Mouse (Mus musculus) intestine, postnatal 0 days (tissue): Measurements from ENCODE around the gene Fam57b. TPM values are rescaled to one million over a fixed set of nuclear protein-coding genes. Genes with fewer than 3 reads are reported as not detected.

Experiments used
- ATAC-seq: fragments of 200-750 bp; cut with Nextera tagmentation; 2 replicates; pipeline ENCODE4 v1.8.0; 2017; ENCODE audit warnings: mild to moderate bottlenecking, moderate TSS enrichment, moderate library complexity
- H3K27ac ChIP-seq: fragments of 300-500 bp; sonication (generic); 2 replicates; pipeline ENCODE4 v1.5.1; 2014; ENCODE audit warnings: mild to moderate bottlenecking, low read depth, low read length, moderate library complexity
- H3K27me3 ChIP-seq: fragments of 300-500 bp; sonication (generic); replicated peaks from 2 replicates; pipeline ENCODE4 v1.6.1; 2014; ENCODE audit warnings: low read length, mixed read lengths; ENCODE audit not compliant: control insufficient read depth, insufficient read depth
- H3K36me3 ChIP-seq: fragments of 300-500 bp; sonication (generic); 2 replicates; pipeline ENCODE4 v1.6.1; 2014; ENCODE audit warnings: mild to moderate bottlenecking, moderate library complexity; ENCODE audit not compliant: control insufficient read depth, insufficient read depth
- H3K4me1 ChIP-seq: fragments of 300-500 bp; sonication (generic); replicated peaks from 2 replicates; pipeline ENCODE4 v1.6.1; 2014; ENCODE audit warnings: antibody characterized with exemption, low read length, mixed read lengths; ENCODE audit not compliant: control insufficient read depth, insufficient read depth
- H3K4me2 ChIP-seq: fragments of 300-500 bp; sonication (generic); replicated peaks from 2 replicates; pipeline ENCODE4 v1.6.1; 2014; ENCODE audit warnings: low read depth, mild to moderate bottlenecking, moderate library complexity
- H3K4me3 ChIP-seq: fragments of 300-500 bp; sonication (generic); 2 replicates; pipeline ENCODE4 v1.5.1; 2014; ENCODE audit warnings: low read depth, low read length
- H3K9ac ChIP-seq: fragments of 300-500 bp; sonication (generic); 2 replicates; pipeline ENCODE4 v1.6.1; 2014; ENCODE audit warnings: mild to moderate bottlenecking, low read depth, low read length
- H3K9me3 ChIP-seq: fragments of 300-500 bp; sonication (generic); 2 replicates; pipeline ENCODE4 v1.6.1; 2016; ENCODE audit warnings: mixed run types; ENCODE audit not compliant: control insufficient read depth
- CTCF ChIP-seq: sonication (generic); IDR thresholded peaks from 2 replicates; pipeline ENCODE4 v1.5.1; 2016; ENCODE audit warnings: low read depth, mild to moderate bottlenecking, control low read depth, antibody characterized with exemption, moderate library complexity
- WGBS: fragments of 180-500 bp; shearing (Covaris S2); extraction: QIAGEN DNeasy Blood & Tissue Kit; methylation state at CpG from one replicate; pipeline ENCODE4 v1.1.7; 2014; 5-methylcytosine and 5-hydroxymethylcytosine counted together
- polyA plus RNA-seq: library from polyadenylated mRNA; unstranded; fragments of >200 nt; fragmentation: Nextera tagmentation; extraction: Ambion mirVana; gene quantifications from 2 replicates; pipeline ENCODE4 v1.2.1, GENCODE M21; 2015

Fam57b gene
- polyA plus RNA-seq, 1 experiment from 2014 or later = 1.2 TPM

DNA sequence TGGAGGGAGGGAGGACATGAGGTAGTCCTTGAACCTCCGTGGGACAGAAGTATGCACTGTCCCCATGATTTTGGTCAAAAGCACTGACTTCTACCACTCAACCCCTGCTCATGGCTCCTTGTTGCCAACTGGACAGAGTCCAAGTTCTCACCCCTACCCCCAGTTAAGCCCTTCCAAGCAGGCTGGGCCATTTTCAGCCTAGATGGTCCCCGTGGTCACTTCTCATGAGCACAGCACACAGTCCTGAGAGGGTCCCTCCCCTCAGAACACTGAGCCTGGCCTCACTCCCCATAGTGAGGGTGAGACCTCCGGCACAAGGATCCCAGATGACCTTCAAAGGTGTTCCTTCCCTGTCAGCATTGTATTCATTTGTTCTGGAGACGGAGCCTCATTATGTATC, 8.3 kb upstream of the Fam57b start:
- H3K27ac ChIP-seq = no peak overlapping the region
- H3K4me2 ChIP-seq = no peak overlapping the region
- TF ChIP-seq CTCF = no peak
- H3K9ac ChIP-seq = no peak overlapping the region
- no peaks in the 10 kb centered on the region for H3K9me3 ChIP-seq
- ATAC-seq = no peak
- H3K36me3 ChIP-seq = peaks cover 53% of the 10 kb centered on the region
- H3K4me3 ChIP-seq = no peak overlapping the region
- H3K27me3 ChIP-seq = no peaks in the 10 kb centered on the region
- 84% methylated on average over 4 of the region's 4 CpGs for WGBS
- H3K4me1 ChIP-seq = peaks cover 3% of the 10 kb centered on the region; the same call in 1 of the 2 replicates

GRCm38 (mm10) chr7:126791851-126792720, 5.4 kb upstream of the Fam57b start, which contains the start of gene Ppp4c:
Gene Ppp4c, minus strand, starts transcription at chr7:126792496.
- ATAC-seq = peak; percentile 91
- WGBS = under 1% methylated on average over 66 of the region's 83 CpGs
- H3K9ac ChIP-seq = peak within 1 kb of the TSS; percentile 92
- H3K27me3 ChIP-seq = no peaks in the 10 kb centered on the region
- H3K36me3 ChIP-seq = peaks cover 53% of the 10 kb centered on the region
- peaks cover 3% of the 10 kb centered on the region; the same call in 1 of the 2 replicates for H3K4me1 ChIP-seq
- H3K27ac ChIP-seq = peak within 1 kb of the TSS; percentile 97
- TF ChIP-seq CTCF = 0 out of 2 replicates have a peak, but pooled peaks have one; percentile 6
- H3K9me3 ChIP-seq = no peaks in the 10 kb centered on the region
- peak within 1 kb of the TSS; percentile 86 for H3K4me3 ChIP-seq
- H3K4me2 ChIP-seq = peak within 1 kb of the TSS; percentile 71

DNA sequence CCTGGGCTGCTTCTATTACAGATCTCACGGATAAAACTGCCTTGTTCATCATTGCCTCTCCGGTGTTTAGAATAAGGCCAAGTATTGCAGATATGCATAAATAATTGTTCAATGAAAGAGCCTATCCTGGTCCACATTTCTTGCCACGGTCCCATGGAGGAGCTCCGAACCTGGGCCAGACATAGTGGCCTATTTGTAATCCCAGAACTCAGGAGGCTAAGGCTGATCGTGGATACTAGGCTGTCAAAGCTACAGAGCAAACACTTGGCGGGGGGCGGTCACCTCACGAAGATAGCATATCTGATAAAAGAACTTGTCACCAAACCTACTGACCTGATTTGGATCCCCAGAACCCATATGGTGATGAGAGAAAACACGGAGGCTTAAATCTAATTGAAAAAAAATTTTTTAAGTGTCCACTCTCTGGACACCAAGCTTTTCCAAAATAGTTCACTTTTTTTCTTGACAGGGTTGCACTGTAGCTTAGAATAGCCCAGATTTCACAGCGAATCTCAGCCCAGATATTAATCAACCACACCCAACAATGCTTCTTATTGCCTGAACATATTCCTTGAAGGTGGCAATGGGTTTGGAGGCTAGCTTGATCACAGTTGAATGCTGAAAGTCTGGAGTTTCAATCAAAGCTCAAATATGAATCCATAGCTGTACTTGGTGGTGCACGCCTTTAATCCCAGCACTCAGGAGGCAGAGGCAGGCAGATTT, 4.6 kb upstream of the Fam57b start:
- no peaks in the 10 kb centered on the region for H3K9me3 ChIP-seq
- 15% methylated on average over 11 of the region's 11 CpGs for WGBS
- no peaks in the 10 kb centered on the region for H3K27me3 ChIP-seq
- H3K4me2 ChIP-seq = peak overlapping the region; percentile 71
- no peak for TF ChIP-seq CTCF
- H3K4me1 ChIP-seq = peaks cover 3% of the 10 kb centered on the region; the same call in 1 of the 2 replicates
- peak overlapping the region; percentile 86 for H3K4me3 ChIP-seq
- H3K27ac ChIP-seq = 0 out of 2 replicates have a peak overlapping the region, but pooled peaks have one; percentile 97
- peaks cover 50% of the 10 kb centered on the region for H3K36me3 ChIP-seq
- ATAC-seq = no peak
- H3K9ac ChIP-seq = 0 out of 2 replicates have a peak overlapping the region, but pooled peaks have one; percentile 92

DNA sequence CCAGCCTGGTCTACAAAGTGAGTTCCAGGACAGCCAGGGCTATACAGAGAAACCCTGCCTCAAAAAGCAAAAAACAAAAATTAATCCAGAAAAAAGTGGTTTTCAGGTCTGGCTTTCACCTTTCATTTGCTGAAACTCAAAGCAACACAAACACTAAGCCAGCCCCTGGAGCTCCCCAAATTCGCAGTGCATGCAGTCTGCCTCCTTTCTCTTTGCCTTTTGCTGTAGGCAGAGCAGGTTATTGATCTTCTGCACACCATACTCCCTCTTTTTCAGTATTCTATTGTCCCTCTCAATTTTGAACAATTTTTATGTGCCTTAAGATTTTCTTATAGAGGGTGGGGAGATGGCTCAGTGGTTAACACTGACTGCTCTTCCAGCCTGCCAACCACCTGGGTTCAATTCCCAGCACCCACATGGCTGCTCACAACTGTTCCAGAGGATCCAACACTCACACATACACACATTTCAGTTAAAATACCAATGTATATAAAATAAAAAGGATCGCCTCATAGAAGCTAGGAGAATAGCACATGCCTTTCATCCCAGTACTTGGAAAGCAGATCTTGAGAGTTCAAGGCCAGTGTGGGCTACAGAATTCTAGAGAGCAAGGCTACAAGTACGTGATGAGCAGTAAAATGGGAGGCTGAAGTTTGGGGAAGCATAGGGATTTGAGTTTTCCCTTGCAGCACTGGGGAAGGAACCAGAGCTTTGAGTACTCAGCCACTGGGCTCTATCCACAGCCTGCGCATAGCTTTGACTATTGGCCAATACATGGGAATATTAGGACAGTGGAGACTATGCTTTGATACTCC, 3.8 kb upstream of the Fam57b start:
- 64% methylated on average over 4 of the region's 4 CpGs for WGBS
- H3K4me1 ChIP-seq = peaks cover 3% of the 10 kb centered on the region; the same call in 1 of the 2 replicates
- H3K4me2 ChIP-seq = no peak overlapping the region
- ATAC-seq = no peak
- no peaks in the 10 kb centered on the region for H3K27me3 ChIP-seq
- H3K36me3 ChIP-seq = peaks cover 42% of the 10 kb centered on the region
- TF ChIP-seq CTCF = no peak
- no peak overlapping the region for H3K9ac ChIP-seq
- H3K9me3 ChIP-seq = no peaks in the 10 kb centered on the region
- H3K4me3 ChIP-seq = no peak overlapping the region
- H3K27ac ChIP-seq = no peak overlapping the region

DNA sequence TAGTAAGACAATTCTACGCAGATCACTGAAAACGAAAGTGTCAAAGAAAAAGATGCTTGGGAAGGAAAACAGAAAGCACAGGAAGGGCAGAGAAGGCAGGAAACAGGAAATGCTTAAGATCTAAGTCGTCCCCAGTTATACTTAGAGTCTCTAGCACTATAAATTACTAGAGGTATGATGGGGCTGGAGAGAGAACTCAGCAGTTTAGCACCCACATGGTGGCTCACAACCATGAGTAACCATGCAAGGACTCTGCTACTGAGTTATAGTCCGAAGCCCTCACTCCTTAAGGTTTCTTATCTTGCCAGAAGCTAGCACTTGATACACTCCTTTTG, 3.2 kb upstream of the Fam57b start:
- peaks cover 3% of the 10 kb centered on the region; the same call in 1 of the 2 replicates for H3K4me1 ChIP-seq
- H3K27me3 ChIP-seq = no peaks in the 10 kb centered on the region
- H3K27ac ChIP-seq = no peak overlapping the region
- peaks cover 37% of the 10 kb centered on the region for H3K36me3 ChIP-seq
- no peak overlapping the region for H3K9ac ChIP-seq
- no peak for ATAC-seq
- H3K4me2 ChIP-seq = no peak overlapping the region
- H3K9me3 ChIP-seq = no peaks in the 10 kb centered on the region
- WGBS = 69% methylated on average over 4 of the region's 4 CpGs
- no peak overlapping the region for H3K4me3 ChIP-seq
- TF ChIP-seq CTCF = no peak
